Mouse (Mus musculus) myocyte (in vitro differentiated cells): Measurements from ENCODE around the gene Dnase2a. TPM values are rescaled to one million over a fixed set of nuclear protein-coding genes. Genes with fewer than 3 reads are reported as not detected.

Experiments used
- H3K27me3 ChIP-seq: one replicate; pipeline ENCODE4 v1.6.1; 2011; ENCODE audit not compliant: control insufficient read depth, insufficient read depth, insufficient read length
- H3K36me3 ChIP-seq: one replicate; pipeline ENCODE4 v1.6.1; 2011; ENCODE audit not compliant: control insufficient read depth, insufficient read depth
- H3K4me2 ChIP-seq: one replicate; pipeline ENCODE4 v1.6.1; 2011; ENCODE audit warnings: low read depth, control low read depth
- H3K4me3 ChIP-seq: one replicate; pipeline ENCODE4 v1.5.1; 2011; ENCODE audit warnings: mild to moderate bottlenecking, control low read depth, moderate library complexity
- H3K79me2 ChIP-seq: one replicate; pipeline ENCODE4 v1.6.1; 2011; ENCODE audit not compliant: control insufficient read depth, insufficient read depth
- H3ac ChIP-seq: one replicate; pipeline ENCODE4 v1.6.1; 2011; ENCODE audit not compliant: control insufficient read depth, insufficient read length
- CEBPB ChIP-seq: IDR thresholded peaks from 2 replicates; pipeline ENCODE4 v1.6.1; 2011; ENCODE audit warnings: mild to moderate bottlenecking, moderate library complexity; ENCODE audit not compliant: poor library complexity, insufficient read depth, severe bottlenecking
- E2F4 ChIP-seq: IDR thresholded peaks from one replicate; pipeline ENCODE4 v1.6.1; 2011; ENCODE audit warnings: mild to moderate bottlenecking, control low read depth, moderate library complexity; ENCODE audit not compliant: insufficient read depth
- MAX ChIP-seq: IDR thresholded peaks from one replicate; pipeline ENCODE4 v1.6.1; 2011; ENCODE audit warnings: low read depth, mild to moderate bottlenecking, control low read depth
- MYOD1 ChIP-seq, 3 experiments: IDR thresholded peaks; one replicate each; pipeline ENCODE4 v1.6.1; 2011; ENCODE audit warnings: control low read depth in 2 of 3, low read depth in 2 of 3, mild to moderate bottlenecking in 2 of 3, moderate library complexity in 1 of 3; ENCODE audit not compliant: insufficient read length in 2 of 3, control insufficient read depth in 1 of 3
- MYOG ChIP-seq, 3 experiments: IDR thresholded peaks; one replicate each; pipeline ENCODE4 v1.6.1; 2011; ENCODE audit warnings: control low read depth in 2 of 3, low read depth in 2 of 3, mild to moderate bottlenecking in 2 of 3; ENCODE audit not compliant: insufficient read length in 2 of 3, control insufficient read depth in 1 of 3, insufficient read depth in 1 of 3
- POLR2A ChIP-seq: IDR thresholded peaks from one replicate; pipeline ENCODE4 v1.6.1; 2011; ENCODE audit warnings: low read depth, mild to moderate bottlenecking, control low read depth, moderate library complexity; ENCODE audit not compliant: insufficient read length
- POLR2AphosphoS2 ChIP-seq: IDR thresholded peaks from one replicate; pipeline ENCODE4 v1.6.1; 2011; ENCODE audit warnings: low read depth, control low read depth; ENCODE audit not compliant: insufficient read length
- REST ChIP-seq: IDR thresholded peaks from one replicate; pipeline ENCODE4 v1.6.1; 2011; ENCODE audit warnings: mild to moderate bottlenecking, control low read depth, moderate library complexity; ENCODE audit not compliant: insufficient read depth, insufficient read length
- SRF ChIP-seq: IDR thresholded peaks from one replicate; pipeline ENCODE4 v1.6.1; 2011; ENCODE audit warnings: low read depth; ENCODE audit not compliant: control insufficient read depth, insufficient read length
- TCF12 ChIP-seq: IDR thresholded peaks from one replicate; pipeline ENCODE4 v1.6.1; 2011; ENCODE audit warnings: mild to moderate bottlenecking, control low read depth; ENCODE audit not compliant: poor library complexity, insufficient read depth, severe bottlenecking
- TCF3 ChIP-seq: IDR thresholded peaks from one replicate; pipeline ENCODE4 v1.6.1; 2011; ENCODE audit warnings: low read depth, control low read depth; ENCODE audit not compliant: insufficient read length
- USF1 ChIP-seq: IDR thresholded peaks from one replicate; pipeline ENCODE4 v1.6.1; 2011; ENCODE audit warnings: low read depth, mild to moderate bottlenecking, control low read depth, moderate library complexity
- polyA plus RNA-seq: library from polyadenylated mRNA; unstranded; fragments of >200 nt; fragmentation: generic; extraction: Trizol; gene quantifications from one replicate; pipeline ENCODE4 v1.2.1, GENCODE M21; 2012; ENCODE audit warnings: missing spikeins

Gene Dnase2a
- polyA plus RNA-seq, 1 experiment: 9.2 TPM

GRCm38 (mm10) chr8:84944478-84945160 is 36.3 kb downstream of the Dnase2a start:
- Histone ChIP-seq H3K4me2 (peak overlapping the region; percentile 9), H3K4me3 (no peak overlapping the region), H3K36me3 (no peaks in the 10 kb centered on the region), H3K79me2 (no peaks in the 10 kb centered on the region), H3K27me3 (peaks cover 27% of the 10 kb centered on the region), H3ac (no peak overlapping the region)
- TF ChIP-seq MYOG (IDR thresholded peaks at IDR 0.05; ENCODE audit: control insufficient read depth in 1 of 3, insufficient read depth in 1 of 3, insufficient read length in 2 of 3, low read depth in 2 of 3) (no peak), TCF3 (no peak), MYOD1 (IDR thresholded peaks at IDR 0.05; ENCODE audit: control insufficient read depth in 1 of 3, insufficient read length in 2 of 3, low read depth in 2 of 3) (no peak), E2F4 (no peak), MAX (no peak), REST (no peak), USF1 (no peak), POLR2AphosphoS2 (no peak), SRF (no peak), CEBPB (no peak)

- no peak overlapping the region for H3K4me3 ChIP-seq
- H3K4me2 ChIP-seq: no peak overlapping the region
- H3K79me2 ChIP-seq: no peaks in the 10 kb centered on the region
- TF ChIP-seq TCF3 (no peak), SRF (no peak), MYOD1 (IDR thresholded peaks at IDR 0.05; ENCODE audit: control insufficient read depth in 1 of 3, insufficient read length in 2 of 3, low read depth in 2 of 3) (no peak), E2F4 (no peak), POLR2A (no peak), MAX (no peak), USF1 (no peak)
- H3ac ChIP-seq: no peak overlapping the region
- peaks cover 34% of the 10 kb centered on the region for H3K27me3 ChIP-seq
- H3K36me3 ChIP-seq: no peaks in the 10 kb centered on the region
Observed at GRCm38 (mm10) chr8:84945235-84945632, 36.9 kb downstream of the Dnase2a start.

DNA sequence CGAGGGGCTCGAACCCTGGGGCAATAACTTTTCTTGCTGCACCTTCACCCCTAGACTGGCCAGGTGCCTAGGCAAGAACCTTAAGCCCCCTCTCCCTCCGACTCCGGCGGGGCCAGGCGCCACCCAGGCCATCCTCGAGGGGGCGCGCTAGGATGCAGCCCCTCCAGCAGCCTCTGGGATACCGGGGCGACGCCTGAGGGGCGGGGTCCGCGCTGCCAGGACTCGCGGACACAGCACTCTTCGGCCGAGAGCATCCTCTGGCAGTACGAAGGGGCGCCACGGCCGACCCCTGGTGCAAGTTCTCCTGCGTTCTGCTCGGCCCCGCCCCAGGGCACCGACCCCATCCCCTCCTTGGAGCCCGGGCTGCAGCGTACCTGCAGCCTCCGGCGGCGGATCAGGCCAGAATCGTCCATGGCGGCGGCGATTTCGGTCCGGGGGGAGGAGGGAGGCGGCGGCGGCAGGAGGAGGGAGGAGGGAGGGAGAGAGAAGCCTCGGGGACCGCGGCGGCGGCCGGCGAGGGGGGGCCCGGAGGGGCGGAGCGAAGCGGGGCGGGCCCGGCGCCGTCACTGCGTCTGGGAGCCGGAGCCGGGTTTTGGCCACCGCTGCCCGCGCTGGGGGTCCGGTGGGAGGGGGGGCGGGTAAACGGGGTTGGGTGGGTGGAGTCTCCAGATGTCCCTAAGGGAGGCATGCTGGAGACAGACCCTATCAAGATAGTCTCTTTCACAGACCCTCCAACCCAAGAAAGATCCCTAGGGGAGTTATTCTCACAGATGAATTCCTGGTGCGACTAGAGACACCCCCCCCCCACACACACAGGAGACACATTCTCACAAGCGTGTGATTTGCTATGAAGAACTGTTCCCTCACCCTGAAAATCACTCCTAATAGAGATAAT is 37.5 kb downstream of the Dnase2a start:
- TF ChIP-seq MYOG (IDR thresholded peaks at IDR 0.05; ENCODE audit: control insufficient read depth in 1 of 3, insufficient read depth in 1 of 3, insufficient read length in 2 of 3, low read depth in 2 of 3) (no peak), CEBPB (no peak), POLR2A (no peak), MYOD1 (IDR thresholded peaks at IDR 0.05; ENCODE audit: control insufficient read depth in 1 of 3, insufficient read length in 2 of 3, low read depth in 2 of 3) (no peak), USF1 (no peak), MAX (no peak), TCF3 (no peak), E2F4 (no peak), POLR2AphosphoS2 (no peak), REST (no peak), SRF (no peak), TCF12 (no peak)
- no peak overlapping the region for H3ac ChIP-seq
- H3K4me3 ChIP-seq: no peak overlapping the region
- no peaks in the 10 kb centered on the region for H3K36me3 ChIP-seq
- no peak overlapping the region for H3K4me2 ChIP-seq
- peaks cover 38% of the 10 kb centered on the region for H3K27me3 ChIP-seq
- no peaks in the 10 kb centered on the region for H3K79me2 ChIP-seq

DNA sequence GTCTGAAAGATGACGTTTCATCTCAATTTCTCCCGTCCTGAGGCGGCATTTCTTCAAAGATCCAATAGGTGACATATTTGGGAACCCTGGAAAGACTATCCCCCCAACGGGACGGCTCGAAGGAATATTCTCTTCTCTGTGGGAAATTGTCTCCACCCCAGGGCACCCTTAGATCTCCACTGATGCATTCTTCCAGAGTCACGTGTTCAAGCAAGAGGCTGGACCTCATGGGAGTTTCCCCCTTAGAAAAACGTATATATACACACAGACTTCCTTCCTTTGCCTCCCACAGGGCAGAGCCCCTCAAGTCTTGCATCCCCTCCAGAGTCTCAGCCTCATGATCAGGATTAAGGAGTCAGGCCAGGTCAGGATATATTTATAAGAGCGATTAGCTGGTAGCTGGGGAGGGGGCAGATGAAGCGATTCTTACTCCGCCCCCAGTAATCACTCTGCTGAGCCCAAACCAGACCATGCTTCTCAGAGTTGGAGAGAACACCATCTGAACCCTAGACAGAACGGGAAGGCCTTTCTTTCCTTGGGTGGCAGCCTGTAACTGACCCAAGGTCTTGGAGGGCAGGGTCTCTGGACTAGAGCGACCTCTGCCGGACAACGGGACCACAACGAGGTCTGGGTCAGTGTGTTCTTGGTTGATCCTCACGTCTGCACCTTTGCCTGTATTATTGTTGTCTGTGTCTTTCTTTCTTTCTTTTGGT is 38.3 kb downstream of the Dnase2a start, which contains the start of gene Rtbdn:
Gene Rtbdn, plus strand, starts transcription at position 464 of the 713 bp plus-strand sequence.
- TF ChIP-seq SRF: no peak
- TF ChIP-seq POLR2A: no peak
- H3K36me3 ChIP-seq: no peaks in the 10 kb centered on the region
- no peak within 1 kb of the TSS for H3K4me2 ChIP-seq
- H3ac ChIP-seq: no peak within 1 kb of the TSS
- no peak within 1 kb of the TSS for H3K4me3 ChIP-seq
- no peaks in the 10 kb centered on the region for H3K79me2 ChIP-seq
- H3K27me3 ChIP-seq: peaks cover 38% of the 10 kb centered on the region

- H3K36me3 ChIP-seq: no peaks in the 10 kb centered on the region
- no peak overlapping the region for H3K4me2 ChIP-seq
- peaks cover 38% of the 10 kb centered on the region for H3K27me3 ChIP-seq
- H3ac ChIP-seq: no peak overlapping the region
- H3K4me3 ChIP-seq: no peak overlapping the region
- TF ChIP-seq SRF (no peak), TCF3 (no peak), MAX (peak; percentile 77), POLR2AphosphoS2 (no peak), E2F4 (no peak), MYOG (IDR thresholded peaks at IDR 0.05; ENCODE audit: control insufficient read depth in 1 of 3, insufficient read depth in 1 of 3, insufficient read length in 2 of 3, low read depth in 2 of 3) (no peak), CEBPB (no peak), REST (peak; percentile 83), TCF12 (no peak), POLR2A (no peak), MYOD1 (IDR thresholded peaks at IDR 0.05; ENCODE audit: control insufficient read depth in 1 of 3, insufficient read length in 2 of 3, low read depth in 2 of 3) (no peak), USF1 (no peak)
- no peaks in the 10 kb centered on the region for H3K79me2 ChIP-seq
Observed at GRCm38 (mm10) chr8:84947241-84947545, 38.8 kb downstream of the Dnase2a start.
